Mouse (Mus musculus) heart, postnatal 0 days (tissue): ENCODE measurements around the gene Ppp2r2c.

ENCODE experiments used
- CTCF ChIP-seq: IDR thresholded peaks from 2 replicates; pipeline ENCODE4 v1.5.1; 2016; ENCODE audit warnings: antibody characterized with exemption, control low read depth, low read depth
- EP300 ChIP-seq: IDR thresholded peaks from 2 replicates; pipeline ENCODE4 v1.6.1; 2016; ENCODE audit warnings: antibody characterized with exemption, low read depth

DNA sequence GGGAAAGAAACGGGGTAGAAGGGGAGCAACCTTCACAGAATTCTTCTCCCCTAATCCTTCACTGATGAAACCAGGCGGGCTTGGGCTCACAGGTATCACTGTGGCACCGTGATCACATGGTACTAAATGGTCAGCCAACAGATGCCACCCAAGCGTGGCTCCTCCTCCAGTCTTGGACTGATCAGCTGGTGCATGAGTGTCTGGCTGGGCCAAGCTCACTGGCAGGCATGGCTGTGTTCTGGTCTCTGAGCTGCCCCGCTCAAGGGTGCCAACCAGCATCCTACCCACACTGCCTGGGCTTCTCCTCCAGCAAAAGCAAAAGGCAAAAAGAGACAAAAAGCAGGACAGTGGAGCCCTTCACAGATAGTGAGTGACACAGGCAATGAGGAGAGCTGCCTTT, 48.6 kb upstream of the Ppp2r2c start:
- TF ChIP-seq CTCF (no peak), EP300 (no peak)
